13 mouse cellular contexts compared by ENCODE assay signal in the genomic region with DNA sequence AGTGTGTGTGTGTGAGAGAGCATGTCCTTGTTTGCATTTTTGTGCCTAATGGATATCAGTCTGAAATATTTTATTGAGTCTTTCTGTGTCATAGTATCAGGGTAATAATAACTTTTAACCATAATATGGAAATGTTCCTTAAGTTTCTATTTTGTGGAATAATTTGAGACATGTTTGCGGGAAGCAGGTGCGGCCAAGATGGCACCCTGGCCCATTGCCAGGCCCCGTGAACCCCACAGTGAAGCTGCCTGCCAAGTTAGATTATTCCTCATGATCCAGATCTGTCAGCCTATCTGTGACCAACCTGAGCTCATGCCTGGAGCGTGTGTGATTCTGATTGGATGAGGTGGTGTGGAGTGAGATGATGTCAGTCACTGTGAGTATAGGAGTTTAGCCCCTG.
"Had no signal": no experiment of that assay in that cellular context is flagged by ENCODE, and none has a peak within 500 bp of the region (broad histone marks: within the 10 kb centered on the region; RNA-seq: fewer than 3 reads in every experiment).

No protein-coding gene starts in this region.

- H3K27ac ChIP-seq: lung, embryonic 15.5 days; macrophage; midbrain, embryonic 13.5 days; midbrain, embryonic 15.5 days; neural tube, embryonic 12.5 days had no signal

- H3K4me3 ChIP-seq: lung, embryonic 15.5 days; megakaryocyte, embryonic 14.5 days; midbrain, embryonic 13.5 days; midbrain, embryonic 15.5 days; neural tube, embryonic 12.5 days had no signal

- DNase-seq: lung, adult 2 months; lung, postnatal 14 days; lung, postnatal 36 days; right cerebral cortex, postnatal 14 days; thymus, adult 18-20 months; thymus, postnatal 14 days; thymus, postnatal 36 days had no signal
